Mouse (Mus musculus) cerebral cortex, adult 2 months (tissue): ENCODE measurements around the gene Alyref.

Source experiments
- WGBS: fragments of 180-500 bp; shearing (Covaris S2); methylation state at CpG from one replicate; pipeline ENCODE4 v1.1.7; 2018; 5-methylcytosine and 5-hydroxymethylcytosine counted together

The Alyref gene

DNA sequence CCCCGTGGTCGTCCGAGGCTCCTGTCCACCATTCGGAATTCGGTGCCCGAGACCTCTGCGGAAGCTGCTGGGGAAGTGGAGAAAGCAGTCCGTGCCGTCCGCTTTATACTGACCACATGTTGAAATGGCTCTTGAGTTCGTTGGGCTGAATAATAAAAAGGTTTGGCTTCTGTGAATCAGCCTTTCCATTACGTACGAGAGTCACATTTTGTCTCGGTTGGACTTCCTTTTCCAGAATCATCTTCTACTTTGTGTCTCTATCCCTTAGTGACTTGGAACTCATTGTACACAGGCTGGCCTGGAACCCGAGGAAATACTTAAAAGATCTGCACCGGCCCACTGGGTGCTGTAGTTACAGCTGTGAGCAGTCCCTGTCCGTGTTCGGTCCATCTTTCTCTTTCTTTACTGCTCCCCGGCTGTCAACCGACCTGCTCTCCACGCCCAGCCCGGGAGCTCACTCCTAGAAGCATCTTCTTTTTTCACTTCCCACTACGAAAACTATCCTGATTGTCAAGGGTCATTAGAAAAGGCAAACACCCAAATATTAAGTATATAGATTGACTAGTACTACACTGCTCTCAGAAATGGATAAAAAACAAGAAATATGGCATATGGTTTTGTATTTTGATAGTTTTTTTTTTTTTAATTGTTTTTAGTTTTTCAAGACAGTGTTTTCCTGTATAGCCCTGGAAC, 24.4 kb downstream of the Alyref start:
- WGBS = under 1% methylated on average over 23 of the region's 23 CpGs

DNA sequence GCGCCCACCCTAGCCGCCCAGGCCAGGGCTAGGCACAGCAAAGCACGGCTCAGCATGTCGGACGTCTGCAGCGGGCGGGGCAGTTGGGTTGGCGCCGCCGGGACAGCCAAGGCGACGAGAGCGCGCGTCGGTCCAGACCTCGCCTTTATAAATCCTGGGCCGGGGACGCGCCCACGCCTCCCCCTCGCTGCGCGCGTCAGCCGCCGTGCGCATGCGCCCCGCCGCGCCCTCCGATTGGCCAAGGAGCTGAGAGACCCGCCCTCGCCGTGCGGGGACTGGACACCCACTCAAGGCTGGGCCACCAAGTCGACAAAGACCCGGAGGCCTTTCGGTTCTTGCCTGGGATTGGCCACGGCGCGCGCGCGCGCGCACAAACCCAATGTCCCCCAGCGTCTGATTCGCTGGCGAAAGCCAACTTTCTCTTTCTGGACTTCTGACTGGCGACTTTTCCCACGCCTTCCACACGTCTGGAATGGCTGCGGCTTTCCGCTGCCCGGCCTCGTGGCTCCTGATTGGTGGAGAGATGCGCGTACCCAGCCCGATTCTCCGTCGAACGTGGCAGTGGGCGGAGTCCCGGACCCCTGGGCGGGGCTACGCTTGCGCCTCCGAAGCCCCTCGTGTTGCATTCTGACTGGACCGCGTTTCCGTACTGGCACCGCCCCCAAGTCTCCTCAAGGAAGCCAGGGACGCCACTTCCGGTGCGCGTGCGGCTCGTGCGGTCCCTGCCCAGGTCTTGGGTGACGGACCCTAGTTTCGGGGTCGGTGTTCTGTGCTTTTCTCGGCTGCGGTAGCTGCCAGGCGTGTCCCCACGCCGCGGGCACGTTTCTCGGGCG, 25.2 kb downstream of the Alyref start, which contains the start of gene P4hb:
P4hb (minus strand) TSS at position 502 of the 833 bp plus-strand sequence.
- whole genome bisulfite sequencing = under 1% methylated on average over 94 of the region's 94 CpGs

DNA sequence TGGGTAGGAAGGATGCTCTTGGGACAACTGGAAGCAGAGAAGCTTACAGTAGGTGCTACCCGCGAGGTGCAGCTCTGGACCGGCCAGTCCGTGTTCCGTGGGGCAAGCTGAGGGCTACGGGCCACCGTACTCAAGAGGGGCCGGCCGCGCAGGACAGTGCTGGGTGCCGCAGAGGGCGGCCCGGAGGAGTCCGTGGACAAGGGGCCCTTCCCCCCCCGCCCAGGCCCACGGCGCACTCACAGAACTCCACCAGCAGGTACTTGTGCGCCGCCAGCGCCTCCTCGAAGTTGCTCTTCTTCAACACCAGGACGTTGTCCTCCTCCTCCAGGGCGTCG, 25.8 kb downstream of the Alyref start:
- under 1% methylated on average over 24 of the region's 24 CpGs for WGBS

DNA sequence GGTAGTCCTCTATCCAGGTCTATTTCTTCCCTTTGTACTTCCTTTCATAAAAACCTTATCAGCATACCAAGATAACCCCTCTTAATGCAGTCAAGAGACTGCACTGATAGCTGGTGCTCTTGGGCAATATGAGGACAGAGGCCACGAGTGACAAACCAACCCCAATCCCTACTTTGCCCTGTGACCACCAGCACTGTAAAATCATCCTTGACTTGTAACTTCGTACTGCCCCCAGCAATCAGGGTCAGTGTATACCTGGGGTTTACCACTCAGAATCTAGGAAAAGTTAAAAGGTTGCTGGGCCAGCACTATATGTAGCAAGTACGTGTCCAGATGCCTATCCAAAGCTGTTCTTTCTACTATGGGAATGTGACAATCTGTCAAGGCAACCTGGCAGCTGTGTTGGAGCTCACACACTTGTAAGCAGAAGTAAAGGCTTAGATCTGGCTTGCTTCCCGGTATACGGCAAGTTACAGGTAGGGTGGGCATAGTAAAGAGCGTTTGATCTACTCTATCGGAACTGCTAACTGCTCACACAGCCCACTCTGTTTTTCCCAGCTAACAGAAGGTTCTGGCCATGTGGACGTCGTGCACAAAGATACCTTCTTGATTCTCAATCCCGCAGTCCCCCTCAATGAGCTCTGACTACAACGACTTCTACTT, 26.3 kb downstream of the Alyref start:
- 8% methylated on average over 11 of the region's 11 CpGs for WGBS

DNA sequence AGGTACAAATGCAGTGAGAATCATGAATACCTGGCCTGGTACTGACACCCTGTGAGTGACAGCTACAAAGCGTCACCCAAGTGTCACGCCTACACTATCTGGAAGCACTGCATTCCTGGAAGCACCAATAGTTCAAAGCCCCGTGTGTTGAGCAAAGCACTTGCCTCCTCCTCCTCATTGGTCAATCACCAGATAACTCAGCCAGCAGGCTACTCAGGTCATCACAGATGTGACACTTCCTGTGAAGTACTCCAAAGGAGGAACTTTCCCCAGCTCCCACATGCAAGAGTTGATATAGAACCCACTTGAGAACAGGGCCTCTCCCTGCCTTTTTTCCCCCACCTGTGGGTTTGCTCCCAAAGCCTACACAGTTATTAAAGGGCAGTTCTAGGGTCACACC, 27.0 kb downstream of the Alyref start:
- WGBS = 81% methylated on average over 3 of the region's 3 CpGs

DNA sequence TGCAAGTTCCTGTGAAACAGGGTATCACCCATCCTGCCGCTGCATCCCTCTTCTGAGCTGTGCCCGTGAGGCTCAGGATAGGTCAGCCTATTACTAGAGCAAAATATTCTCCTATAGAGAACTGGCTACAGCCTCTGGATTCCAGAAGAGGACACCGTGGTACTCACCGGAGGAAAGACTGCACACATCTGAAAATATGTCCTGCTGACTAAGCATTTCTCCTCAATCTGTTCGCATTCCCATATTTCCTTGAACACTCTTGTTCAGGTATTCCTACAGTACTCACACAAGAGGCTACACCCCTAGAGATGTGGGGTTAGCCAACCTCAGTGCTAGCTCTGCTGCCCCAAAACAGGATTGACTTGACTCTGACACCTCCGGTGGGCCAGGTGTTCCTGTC, 29.8 kb downstream of the Alyref start:
- WGBS = 91% methylated on average over 6 of the region's 6 CpGs

DNA sequence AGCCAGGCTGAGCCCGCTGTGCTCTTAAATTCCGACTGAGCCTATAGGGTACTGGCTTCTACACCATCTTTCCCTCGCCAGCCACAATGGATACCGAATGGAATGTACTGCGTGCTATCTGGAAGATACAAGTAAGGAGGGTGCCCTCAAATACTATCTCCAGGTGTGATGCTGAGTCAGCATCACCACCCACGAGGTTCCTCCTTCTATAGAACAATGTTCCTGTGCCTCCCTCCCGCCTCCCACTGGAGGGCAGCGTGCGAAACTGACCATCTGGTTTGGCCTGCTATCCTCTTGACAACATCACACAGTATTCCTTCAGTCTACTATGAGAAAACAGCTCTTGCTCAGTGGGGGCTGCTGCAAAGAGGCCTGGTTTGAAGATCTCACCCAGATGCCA, 33.1 kb downstream of the Alyref start:
- WGBS = 57% methylated on average over 9 of the region's 9 CpGs

DNA sequence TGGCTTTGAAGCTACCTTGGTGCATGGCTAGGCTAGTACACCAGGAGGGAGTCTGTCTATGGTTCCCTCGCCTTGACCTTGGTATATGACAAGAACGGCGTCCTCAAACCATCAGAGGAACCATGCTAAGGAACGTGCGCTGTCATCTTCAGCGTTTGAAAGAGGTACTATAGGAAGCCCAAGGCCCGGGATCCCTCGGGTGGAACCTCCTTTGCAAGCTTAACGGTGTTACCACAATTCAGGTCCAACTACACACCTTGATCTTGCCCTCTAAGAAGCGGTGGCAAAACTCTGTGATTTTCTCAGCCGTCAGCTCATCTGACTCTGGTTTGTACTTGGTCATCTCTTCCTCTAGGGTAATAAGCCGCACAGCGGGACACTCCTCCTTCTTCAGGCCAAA, 35.2 kb downstream of the Alyref start:
- WGBS = 96% methylated on average over 13 of the region's 13 CpGs

DNA sequence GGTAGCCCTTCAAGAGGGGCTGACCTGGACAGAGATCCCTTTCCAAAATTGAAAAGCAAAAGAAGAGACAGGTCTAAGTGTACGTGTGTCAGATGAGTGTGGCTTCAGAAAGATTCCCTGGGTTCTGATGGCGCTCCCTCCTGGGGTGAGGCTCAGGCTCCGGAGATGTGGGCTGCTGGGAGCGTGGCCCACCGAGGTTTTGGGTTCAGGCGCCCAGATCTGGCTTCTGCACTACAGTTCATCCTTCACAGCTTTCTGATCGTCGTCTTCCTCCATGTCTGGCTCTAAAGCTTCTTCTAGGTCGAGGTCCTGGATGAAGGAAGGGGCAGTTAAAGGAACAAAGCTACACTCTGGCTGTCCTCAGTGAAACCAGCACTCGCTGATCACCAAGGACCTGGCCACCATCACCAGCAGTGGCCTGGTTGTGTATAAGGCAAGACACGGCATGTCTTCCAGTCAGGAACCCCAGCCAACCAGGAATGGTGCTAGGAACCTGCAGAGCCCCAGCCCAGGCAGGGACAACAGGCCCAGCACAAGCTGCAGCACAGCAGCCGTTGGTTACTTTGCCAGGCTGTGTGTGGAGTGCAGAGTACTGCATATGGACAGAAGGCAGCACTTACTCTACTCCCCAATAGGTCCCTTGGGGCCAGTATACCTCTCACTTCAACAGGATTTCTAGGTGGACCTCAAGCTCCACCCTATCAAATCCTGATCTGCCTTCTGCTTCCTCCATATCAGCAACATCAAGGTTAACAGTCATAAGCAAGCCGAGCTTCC, 37.0 kb downstream of the Alyref start:
- WGBS = 91% methylated on average over 13 of the region's 13 CpGs

DNA sequence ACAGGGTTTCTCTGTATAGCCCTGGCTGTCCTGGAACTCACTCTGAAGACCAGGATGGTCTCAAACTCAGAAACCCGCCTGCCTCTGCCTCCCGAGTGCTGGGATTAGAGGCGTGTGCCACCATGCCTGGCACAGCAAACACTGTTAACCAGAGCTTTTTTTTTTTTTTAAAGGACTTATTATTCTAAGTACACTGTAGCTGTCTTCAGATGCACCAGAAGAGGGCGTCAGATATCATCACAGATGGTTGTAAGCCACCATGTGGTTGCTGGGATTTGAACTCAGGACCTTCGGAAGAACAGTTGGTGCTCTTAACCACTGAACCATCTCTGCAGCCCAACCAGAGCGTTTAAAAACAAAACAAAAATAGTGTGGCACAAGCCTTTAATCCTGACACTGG, 39.3 kb downstream of the Alyref start:
- WGBS = 89% methylated on average over 6 of the region's 6 CpGs

DNA sequence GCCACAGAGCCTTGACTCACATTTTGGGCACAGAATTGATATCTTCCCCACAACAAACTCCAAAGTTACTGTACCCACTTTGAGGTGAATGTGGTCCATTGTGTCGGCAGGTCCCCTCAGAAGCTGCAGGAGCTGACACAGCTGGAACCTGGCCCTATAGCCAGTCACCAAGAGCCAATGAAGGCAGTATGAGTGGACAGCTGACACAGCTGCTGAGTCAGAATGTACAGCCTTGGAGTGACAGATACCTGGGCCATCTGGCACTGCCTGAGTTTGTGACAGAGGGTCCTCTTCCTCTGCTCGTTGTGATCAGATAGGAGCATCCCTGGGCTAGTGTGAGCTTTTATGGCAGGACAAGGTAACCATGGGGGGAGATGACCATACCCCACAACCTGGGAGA, 42.9 kb downstream of the Alyref start:
- WGBS = 65% methylated on average over 2 of the region's 2 CpGs

DNA sequence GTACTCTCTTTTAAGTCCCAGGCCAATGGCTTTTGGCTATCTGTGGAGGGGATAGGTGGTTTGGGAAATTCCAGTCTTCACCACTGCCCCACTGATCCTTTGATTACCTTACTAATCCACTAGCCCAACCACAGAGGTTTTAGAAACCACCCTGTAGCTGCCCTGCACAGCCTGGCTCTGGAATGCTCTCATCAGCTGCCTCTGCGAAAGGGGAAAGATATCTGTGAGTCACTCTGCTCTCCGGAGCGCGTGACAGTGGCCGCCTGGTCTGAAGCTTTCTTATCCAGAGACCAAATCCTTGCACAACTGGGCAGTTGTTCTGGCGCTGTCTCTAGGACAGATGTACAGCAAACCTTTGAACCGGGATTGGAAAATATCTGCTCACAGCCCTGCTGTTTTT, 43.3 kb downstream of the Alyref start:
- WGBS = 77% methylated on average over 7 of the region's 7 CpGs

DNA sequence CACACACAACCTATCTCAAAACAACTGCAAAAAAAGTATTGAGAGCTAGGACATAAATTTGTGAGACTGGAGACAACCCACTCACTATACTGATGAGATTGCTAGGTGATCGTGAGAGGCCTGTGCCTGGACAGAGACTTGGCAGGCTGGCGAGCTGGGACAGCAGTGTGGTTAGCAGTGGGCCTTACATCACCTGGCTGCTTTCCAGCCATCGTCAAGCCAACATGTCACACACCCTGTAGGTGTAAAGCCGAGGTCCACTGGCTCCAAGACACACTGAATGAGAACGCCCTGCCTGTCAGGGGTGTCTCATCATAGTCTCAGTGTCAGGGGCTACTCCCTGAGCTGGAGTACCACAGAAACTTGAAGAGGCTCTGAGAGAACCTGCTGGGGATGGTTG, 45.4 kb downstream of the Alyref start:
- 64% methylated on average over 5 of the region's 5 CpGs for WGBS

DNA sequence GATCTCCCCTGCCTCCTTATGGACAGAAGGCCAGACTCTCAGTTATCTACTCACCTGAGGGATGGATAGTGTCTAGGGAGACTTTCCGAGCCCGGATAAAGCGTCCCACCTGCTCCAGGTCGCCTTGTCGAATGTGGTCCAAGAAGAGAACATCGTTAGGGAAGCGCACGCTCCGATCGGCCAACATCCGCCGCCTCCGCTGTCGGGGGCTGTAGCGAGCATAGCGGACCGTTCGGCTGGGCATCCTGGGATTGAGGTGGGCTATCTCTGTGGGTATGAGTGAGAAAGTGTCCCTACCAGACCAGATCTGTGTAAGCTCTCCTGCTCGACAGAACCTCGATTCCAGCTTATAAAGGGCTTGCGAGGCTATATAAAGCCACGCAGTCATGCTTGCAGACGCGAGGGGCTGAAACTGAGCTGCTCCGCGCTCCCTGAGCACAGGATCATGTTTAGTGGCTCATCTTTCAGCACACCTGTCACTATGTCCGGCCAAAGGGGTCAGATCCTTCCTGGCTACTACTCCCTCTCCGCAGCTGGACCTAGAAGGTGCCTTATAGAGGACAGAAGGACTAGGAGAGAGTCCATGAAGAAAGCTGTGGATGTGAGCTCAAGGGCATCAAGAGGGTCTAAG, 47.2 kb downstream of the Alyref start, which contains the start of gene Ppp1r27:
Ppp1r27 (minus strand) TSS at position 323 of the 631 bp plus-strand sequence.
- 95% methylated on average over 28 of the region's 28 CpGs for WGBS

DNA sequence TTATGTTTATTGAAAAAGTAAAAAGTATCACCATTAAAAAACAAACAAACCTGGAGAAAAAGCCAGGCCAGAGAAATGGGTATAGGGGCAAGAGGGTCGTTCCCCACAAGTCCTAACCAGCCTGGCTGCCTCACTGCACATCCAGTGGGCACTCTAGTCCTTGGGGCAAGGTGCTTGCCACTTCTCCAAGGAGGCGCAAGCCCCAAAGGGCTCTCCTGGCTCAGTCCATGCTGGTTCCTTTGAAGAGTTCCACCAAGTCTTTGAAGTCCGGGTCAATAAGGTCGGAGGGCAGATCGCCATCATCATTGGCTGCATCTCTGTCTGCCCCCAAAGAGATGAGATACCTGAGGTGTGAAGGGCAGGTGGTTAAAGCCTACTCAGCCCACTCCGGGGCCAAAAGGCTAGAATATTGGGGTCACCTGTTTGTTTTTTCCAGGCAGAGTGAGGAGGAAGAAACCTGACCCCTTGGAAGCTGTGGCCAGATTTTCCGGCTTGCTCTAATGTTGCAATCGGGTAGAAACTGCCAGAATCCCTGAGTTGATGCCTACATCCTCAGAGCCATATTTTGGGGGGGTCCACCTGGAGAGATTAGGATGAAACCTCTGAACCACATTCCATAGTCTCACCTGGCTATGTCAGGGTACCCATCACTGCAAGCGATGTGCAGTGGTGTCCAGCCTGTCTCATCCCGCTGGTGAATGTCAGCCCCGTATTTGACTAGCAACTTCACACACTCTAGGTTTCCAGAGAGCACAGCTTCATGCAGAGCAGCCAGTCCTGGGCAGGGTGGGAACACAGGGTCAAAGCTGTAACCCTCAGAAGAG, 48.0 kb downstream of the Alyref start:
- WGBS = 66% methylated on average over 11 of the region's 11 CpGs

DNA sequence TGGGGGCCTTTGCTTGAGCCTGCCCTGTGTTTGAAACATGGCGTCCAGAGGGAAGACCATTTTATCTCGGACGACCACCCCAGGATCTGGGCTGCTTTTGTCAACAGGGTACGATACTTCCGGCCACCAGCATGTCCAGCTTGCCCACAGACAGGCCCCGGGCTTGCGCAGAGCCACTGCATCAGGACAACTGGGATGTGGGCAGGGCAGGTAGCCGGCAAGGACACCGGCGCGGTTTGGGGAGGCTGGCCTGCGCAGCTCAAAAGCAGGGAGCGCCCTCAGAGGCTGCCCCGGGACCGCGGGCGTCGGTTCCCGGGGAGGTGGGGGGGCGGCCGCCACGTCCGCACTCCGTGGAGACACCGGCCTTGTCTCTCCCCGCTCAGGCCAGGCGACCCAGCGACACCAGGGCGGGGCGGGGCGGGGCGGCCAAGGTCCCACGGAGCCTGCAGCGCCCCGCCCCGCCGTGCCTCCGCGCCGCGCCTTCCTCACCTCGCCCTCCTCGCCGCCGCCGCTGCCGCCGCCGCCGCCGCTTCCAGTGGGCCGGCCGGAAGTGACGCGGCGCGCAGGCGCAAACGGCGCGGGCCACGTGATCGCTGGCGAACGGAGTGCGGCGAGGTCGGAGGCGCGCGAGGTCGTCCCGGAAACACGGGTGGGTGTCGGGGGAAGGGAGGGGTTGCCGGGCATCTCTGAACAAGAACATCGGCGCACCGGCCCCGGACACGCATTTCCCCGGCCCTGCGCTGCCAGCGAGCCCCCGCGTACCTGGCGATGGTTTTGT, 48.8 kb downstream of the Alyref start, which contains the start of gene Mcrip1:
Mcrip1 (minus strand) TSS at position 560 of the 778 bp plus-strand sequence.
- WGBS = under 1% methylated on average over 86 of the region's 87 CpGs

DNA sequence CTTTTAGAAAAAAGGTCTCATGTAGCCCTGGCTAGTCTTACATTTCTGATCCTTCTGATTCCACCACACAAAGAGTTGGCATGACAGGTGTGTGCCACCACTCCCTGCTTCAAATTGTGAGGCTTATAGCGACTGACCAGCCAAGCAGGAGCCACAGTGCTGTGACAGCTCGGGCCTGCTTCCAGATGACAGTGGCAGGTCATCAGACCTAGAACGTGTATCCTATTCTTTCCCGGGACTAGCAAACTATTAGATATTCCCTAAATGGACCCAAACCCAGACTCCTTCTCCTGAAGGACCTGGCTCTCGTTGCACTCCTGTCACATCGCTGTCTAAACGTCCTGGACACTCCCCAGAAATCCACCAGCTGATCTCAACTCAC, 49.4 kb downstream of the Alyref start:
- 9% methylated on average over 7 of the region's 7 CpGs for WGBS

DNA sequence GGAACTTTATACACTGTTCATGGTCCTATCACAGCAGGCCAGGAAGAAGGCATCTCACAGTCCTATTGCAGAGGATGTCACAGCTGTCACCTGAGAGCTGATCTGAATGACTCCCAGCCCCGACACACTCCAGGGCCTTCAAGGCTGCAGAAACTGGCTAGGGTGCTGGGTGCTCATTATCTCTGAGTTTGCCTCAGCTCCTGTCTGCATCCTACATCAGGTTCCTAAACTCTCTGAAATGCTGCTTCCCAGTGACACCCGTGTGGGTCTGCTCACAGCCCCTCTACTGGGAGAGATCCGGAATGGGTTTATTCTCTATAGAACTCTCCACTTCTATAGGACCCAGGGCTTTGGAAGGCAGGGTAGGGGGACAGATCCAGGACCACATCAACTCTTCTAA, 50.0 kb downstream of the Alyref start:
- WGBS = 70% methylated on average over 3 of the region's 3 CpGs

DNA sequence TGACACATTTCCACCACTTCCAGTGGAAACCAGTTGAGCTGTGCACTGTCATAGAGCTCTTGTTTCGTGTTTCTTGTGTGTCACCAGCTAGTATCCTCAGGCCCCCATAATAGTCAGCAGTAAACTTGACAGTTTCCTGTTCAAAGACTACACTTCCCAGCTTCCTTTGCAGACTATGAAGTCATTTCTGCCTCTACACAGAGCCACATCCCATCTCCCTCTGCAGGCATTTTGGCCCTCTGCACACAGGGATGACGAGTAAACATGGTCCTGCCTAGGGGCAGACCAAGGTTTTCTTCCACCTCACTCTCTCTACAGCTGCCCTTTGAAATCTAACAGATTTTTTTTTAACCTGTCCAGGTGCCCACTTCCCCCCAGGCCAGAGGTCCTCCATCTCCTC, 50.7 kb downstream of the Alyref start:
- WGBS = 46% methylated on average over 2 of the region's 2 CpGs

DNA sequence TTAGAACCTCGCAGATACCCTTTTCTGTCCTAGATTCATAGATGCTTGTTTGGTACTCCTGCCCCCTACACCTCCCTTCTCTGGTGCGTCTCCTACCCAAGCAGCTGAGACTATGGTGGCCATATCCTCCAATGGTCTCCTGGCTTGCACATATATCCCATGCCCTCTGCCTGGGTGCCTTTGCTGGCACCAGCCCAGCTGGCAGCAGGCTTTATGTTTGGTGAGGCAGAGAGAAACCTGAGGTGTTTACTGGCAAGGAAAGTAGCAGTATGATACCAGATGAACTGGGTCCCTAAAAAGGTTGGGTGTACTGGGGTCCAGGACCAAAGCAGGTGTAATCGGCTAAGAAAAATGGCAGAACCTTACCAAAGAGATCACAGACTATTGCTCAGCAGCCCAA, 52.2 kb downstream of the Alyref start:
- WGBS = 94% methylated on average over 3 of the region's 3 CpGs
